Mouse (Mus musculus) frontal cortex, postnatal 10 days (tissue): Measurements from ENCODE around the gene Pik3r1.

ENCODE experiments used
- DNase-seq, 2 experiments: peaks; one replicate each; pipeline ENCODE4 v3.0.0; 2022; ENCODE audit warnings: low spot score in 2 of 2, mixed read lengths in 1 of 2

Pik3r1 gene

GRCm38 (mm10) chr13:101767809-101768629, at the start of gene Pik3r1:
TSS of gene Pik3r1 (minus strand) at chr13:101768217.
- DNase-seq, result peak; percentile 95 to 96

- DNase-seq, result no peak
Observed at GRCm38 (mm10) chr13:101813267-101813900, 45.4 kb upstream of the Pik3r1 start.

- DNase-seq, result no peak
Observed at GRCm38 (mm10) chr13:101812341-101812740, 44.3 kb upstream of the Pik3r1 start.

- DNase-seq, result peak; percentile 27 to 40
Observed at GRCm38 (mm10) chr13:101811882-101812281, 43.9 kb upstream of the Pik3r1 start.

GRCm38 (mm10) chr13:101810667-101811066, 42.6 kb upstream of the Pik3r1 start:
- peak; percentile 46 to 54 for DNase-seq

- DNase-seq, result no peak
Observed at GRCm38 (mm10) chr13:101809796-101810195, 41.8 kb upstream of the Pik3r1 start.

GRCm38 (mm10) chr13:101805559-101806091, 37.6 kb upstream of the Pik3r1 start:
- no peak for DNase-seq

GRCm38 (mm10) chr13:101801372-101802186, 33.6 kb upstream of the Pik3r1 start:
- peak; percentile 67 to 72 for DNase-seq

GRCm38 (mm10) chr13:101800833-101801371, 32.9 kb upstream of the Pik3r1 start:
- DNase-seq, result no peak

GRCm38 (mm10) chr13:101800021-101800596, 32.1 kb upstream of the Pik3r1 start:
- DNase-seq, result no peak

- no peak for DNase-seq
Observed at GRCm38 (mm10) chr13:101799318-101799717, 31.3 kb upstream of the Pik3r1 start.

GRCm38 (mm10) chr13:101798522-101798921, 30.5 kb upstream of the Pik3r1 start:
- DNase-seq, result no peak

GRCm38 (mm10) chr13:101796983-101797382, 29.0 kb upstream of the Pik3r1 start:
- DNase-seq, result no peak

- DNase-seq, result no peak
Observed at GRCm38 (mm10) chr13:101785705-101786104, 17.7 kb upstream of the Pik3r1 start.

GRCm38 (mm10) chr13:101784651-101785289, 16.8 kb upstream of the Pik3r1 start:
- DNase-seq, result no peak

- DNase-seq, result no peak
Observed at GRCm38 (mm10) chr13:101779011-101779410, 11.0 kb upstream of the Pik3r1 start.

GRCm38 (mm10) chr13:101777851-101778250, 9.8 kb upstream of the Pik3r1 start:
- DNase-seq, result no peak

GRCm38 (mm10) chr13:101771071-101771470, 3.1 kb upstream of the Pik3r1 start:
- no peak for DNase-seq

GRCm38 (mm10) chr13:101769955-101770354, 1.9 kb upstream of the Pik3r1 start:
- no peak for DNase-seq

- DNase-seq, result peak; percentile 67 to 68
Observed at GRCm38 (mm10) chr13:101768630-101768991, 594 bp upstream of the Pik3r1 start.
